Mouse (Mus musculus): ENCODE data around the gene U2af2. TPM values are rescaled to one million over a fixed set of nuclear protein-coding genes. Genes with fewer than 3 reads are reported as not detected.
A peak's percentile ranks its signal among the peaks of the same experiment; 100 is the strongest.

U2af2 gene
- polyA plus RNA-seq, 1 experiment from 2014 or later: 222 TPM

DNA sequence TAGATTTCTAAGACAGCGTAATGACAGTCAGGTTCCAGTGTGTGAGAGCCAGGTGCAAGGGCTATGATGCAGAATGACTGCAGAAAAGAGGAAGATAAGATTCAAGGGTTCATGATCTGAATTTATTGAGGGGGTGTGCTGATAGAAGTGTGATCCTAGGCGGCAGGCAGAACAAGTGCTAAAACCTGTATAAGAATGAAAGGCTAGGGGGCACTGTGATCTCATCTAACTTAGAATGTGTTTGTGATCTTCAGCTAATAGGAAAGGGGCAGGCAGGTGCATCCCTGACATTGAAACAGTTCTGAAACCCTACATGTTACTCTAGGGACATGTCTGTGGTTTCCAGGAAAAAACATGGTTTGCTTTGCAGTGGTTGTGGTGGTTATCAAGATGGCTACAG, 15.8 kb upstream of the U2af2 start:
- Histone ChIP-seq H3K4me1 (replicated peaks; ENCODE audit: control insufficient read depth, insufficient read depth, low read length) (no peaks in the 10 kb centered on the region), H3K27me3 (ENCODE audit: control insufficient read depth, insufficient read depth, low read length) (no peaks in the 10 kb centered on the region), H3K27ac (ENCODE audit: low read depth, low read length) (no peak overlapping the region), H3K4me3 (ENCODE audit: low read depth, low read length) (no peak overlapping the region), H3K36me3 (ENCODE audit: control insufficient read depth, insufficient read depth, low read length) (no peaks in the 10 kb centered on the region), H3K4me2 (ENCODE audit: low read depth, low read length, severe bottlenecking) (no peak overlapping the region), H3K9me3 (ENCODE audit: control insufficient read depth, low read length) (no peaks in the 10 kb centered on the region), H3K9ac (ENCODE audit: low read length) (no peak overlapping the region)
- DNase-seq (ENCODE audit: low spot score): no peak
- 72% methylated on average over 2 of the region's 2 CpGs for WGBS
- no peak for ATAC-seq (replicated peaks; ENCODE audit: low FRiP score)

DNA sequence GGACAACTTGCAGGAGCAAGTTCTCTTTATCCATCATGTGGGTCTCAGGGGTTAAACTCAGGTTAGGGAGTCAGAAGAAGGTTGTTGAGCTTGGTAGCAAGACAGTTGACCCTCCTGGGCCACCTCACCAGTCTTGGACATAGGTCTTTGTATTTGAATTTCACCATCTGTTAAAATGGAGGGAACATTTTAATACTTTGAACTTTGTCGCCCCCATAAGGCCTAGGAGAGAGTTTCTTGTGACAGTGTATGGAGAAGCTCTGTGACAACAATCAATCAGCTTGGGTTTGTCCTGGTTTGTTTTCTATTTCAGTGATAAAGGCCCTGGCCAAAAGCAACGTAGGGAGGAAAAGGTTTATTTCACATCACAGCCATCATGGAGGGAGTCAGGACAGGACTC, 14.6 kb upstream of the U2af2 start:
- no peak for ATAC-seq (replicated peaks; ENCODE audit: low FRiP score)
- no peaks in the 10 kb centered on the region for H3K9me3 ChIP-seq (ENCODE audit: control insufficient read depth, low read length)
- no peak overlapping the region for H3K27ac ChIP-seq (ENCODE audit: low read depth, low read length)
- H3K9ac ChIP-seq (ENCODE audit: low read length): no peak overlapping the region
- no peaks in the 10 kb centered on the region for H3K36me3 ChIP-seq (ENCODE audit: control insufficient read depth, insufficient read depth, low read length)
- peaks cover 3% of the 10 kb centered on the region; the same call in 1 of the 2 replicates for H3K27me3 ChIP-seq (ENCODE audit: control insufficient read depth, insufficient read depth, low read length)
- WGBS: 41% methylated on average over 2 of the region's 2 CpGs
- H3K4me2 ChIP-seq (ENCODE audit: low read depth, low read length, severe bottlenecking): no peak overlapping the region
- H3K4me1 ChIP-seq (replicated peaks; ENCODE audit: control insufficient read depth, insufficient read depth, low read length): peaks cover 4% of the 10 kb centered on the region
- no peak overlapping the region for H3K4me3 ChIP-seq (ENCODE audit: low read depth, low read length)
- no peak for DNase-seq (ENCODE audit: low spot score)

DNA sequence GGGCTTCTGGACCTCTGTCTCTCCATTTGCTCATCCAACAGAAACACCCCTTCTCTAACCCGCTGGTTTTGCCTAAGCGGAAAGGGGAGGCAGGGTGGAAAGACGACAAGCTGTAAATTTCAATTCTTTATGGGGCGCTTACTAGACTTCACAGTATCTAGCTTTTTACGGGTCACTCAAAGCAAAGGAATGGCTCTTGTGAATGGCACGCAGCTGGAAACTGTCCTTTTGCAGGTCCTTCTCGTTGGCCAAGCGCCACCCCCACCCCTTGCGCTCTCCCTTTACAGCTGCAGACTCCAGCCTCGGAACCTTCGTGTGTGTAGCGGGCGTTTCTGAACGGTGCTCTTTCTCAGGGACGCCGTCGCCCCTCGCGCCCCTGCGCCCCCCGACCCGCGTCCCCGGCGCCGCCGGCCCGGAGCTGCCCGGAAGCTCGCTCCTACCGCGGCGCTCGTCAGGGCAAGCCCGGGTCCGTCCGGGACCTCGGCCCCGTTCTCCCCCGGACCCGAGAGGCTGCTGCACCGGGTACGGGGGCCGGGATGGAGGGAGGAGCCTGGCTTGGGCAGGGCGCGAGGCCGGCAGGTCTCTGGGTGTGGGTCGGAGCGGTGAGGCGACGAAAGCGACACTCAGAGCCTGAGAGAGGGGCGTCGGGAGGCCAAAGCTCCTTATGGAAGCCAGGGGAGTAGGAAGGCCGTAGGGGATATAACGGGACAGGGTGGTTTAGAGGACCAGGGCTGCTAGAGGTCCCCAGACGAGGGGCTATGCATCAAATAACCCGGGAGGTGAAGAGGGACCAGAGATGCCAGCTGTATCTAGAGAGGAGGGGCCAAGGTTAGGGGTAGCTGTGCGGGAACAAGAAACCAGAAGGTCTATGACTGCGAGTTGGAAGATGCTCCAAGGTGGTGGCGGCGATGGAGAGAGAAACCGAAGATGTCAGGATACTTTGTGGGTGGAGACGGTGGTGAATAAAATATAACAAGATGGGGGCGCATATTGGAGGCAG, 10.4 kb upstream of the U2af2 start, which contains the start of gene Zfp580:
Gene Zfp580 (plus strand): TSS at position 346 of the 1,000 bp plus-strand sequence.
- Histone ChIP-seq H3K27ac (ENCODE audit: low read depth, low read length) (peak within 1 kb of the TSS; percentile 53), H3K9me3 (ENCODE audit: control insufficient read depth, low read length) (no peaks in the 10 kb centered on the region), H3K4me1 (replicated peaks; ENCODE audit: control insufficient read depth, insufficient read depth, low read length) (peaks cover 20% of the 10 kb centered on the region), H3K4me3 (ENCODE audit: low read depth, low read length) (peak within 1 kb of the TSS; percentile 77), H3K27me3 (ENCODE audit: control insufficient read depth, insufficient read depth, low read length) (peaks cover 43% of the 10 kb centered on the region), H3K36me3 (ENCODE audit: control insufficient read depth, insufficient read depth, low read length) (no peaks in the 10 kb centered on the region), H3K9ac (ENCODE audit: low read length) (peak within 1 kb of the TSS; percentile 92), H3K4me2 (ENCODE audit: low read depth, low read length, severe bottlenecking) (peak within 1 kb of the TSS; percentile 93)
- WGBS: 2% methylated on average over 65 of the region's 65 CpGs
- ATAC-seq (replicated peaks; ENCODE audit: low FRiP score): peak; percentile 84
- peak; percentile 92 for DNase-seq (ENCODE audit: low spot score)

DNA sequence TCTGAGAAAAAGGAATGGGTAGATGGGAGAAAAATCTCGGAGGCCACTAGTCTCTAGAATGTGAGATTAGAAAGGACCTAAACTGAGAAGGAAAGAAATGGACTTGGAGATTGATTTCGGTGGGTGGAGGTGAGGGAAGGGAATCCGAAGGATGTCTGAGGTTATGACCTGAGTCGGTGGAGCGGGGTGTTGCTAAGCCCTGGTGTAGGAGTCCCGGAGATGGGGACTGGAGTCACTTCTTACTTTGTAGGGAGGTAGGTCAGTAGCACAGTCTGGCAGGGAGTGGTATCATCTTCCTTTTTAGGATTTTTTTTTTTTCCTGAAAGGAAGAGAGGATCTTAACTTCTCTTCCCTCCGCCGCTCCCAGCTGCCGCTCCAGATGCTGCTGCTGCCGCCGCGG, 9.5 kb upstream of the U2af2 start:
- peaks cover 52% of the 10 kb centered on the region for H3K27me3 ChIP-seq (ENCODE audit: control insufficient read depth, insufficient read depth, low read length)
- ATAC-seq (replicated peaks; ENCODE audit: low FRiP score) (no peak), DNase-seq (ENCODE audit: low spot score) (no peak)
- H3K9ac ChIP-seq (ENCODE audit: low read length): peak overlapping the region; percentile 92
- H3K4me2 ChIP-seq (ENCODE audit: low read depth, low read length, severe bottlenecking): peak overlapping the region; percentile 93
- H3K27ac ChIP-seq (ENCODE audit: low read depth, low read length): no peak overlapping the region
- peaks cover 26% of the 10 kb centered on the region for H3K4me1 ChIP-seq (replicated peaks; ENCODE audit: control insufficient read depth, insufficient read depth, low read length)
- peak overlapping the region; percentile 77 for H3K4me3 ChIP-seq (ENCODE audit: low read depth, low read length)
- WGBS: 5% methylated on average over 9 of the region's 12 CpGs
- no peaks in the 10 kb centered on the region for H3K9me3 ChIP-seq (ENCODE audit: control insufficient read depth, low read length)
- H3K36me3 ChIP-seq (ENCODE audit: control insufficient read depth, insufficient read depth, low read length): no peaks in the 10 kb centered on the region

DNA sequence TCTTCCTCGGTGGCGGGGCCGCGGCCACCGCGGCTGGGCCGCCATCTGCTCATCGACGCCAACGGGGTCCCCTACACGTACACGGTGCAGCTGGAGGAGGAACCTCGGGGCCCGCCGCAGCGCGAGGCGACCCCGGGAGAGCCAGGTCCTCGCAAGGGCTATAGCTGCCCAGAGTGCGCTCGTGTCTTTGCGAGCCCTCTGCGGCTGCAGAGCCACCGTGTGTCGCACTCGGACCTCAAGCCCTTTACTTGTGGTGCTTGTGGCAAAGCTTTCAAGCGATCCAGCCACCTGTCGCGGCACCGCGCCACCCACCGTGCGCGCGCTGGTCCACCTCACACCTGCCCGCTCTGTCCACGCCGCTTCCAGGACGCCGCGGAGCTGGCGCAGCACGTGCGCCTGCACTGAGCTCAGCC, 9.0 kb upstream of the U2af2 start:
- Histone ChIP-seq H3K9ac (ENCODE audit: low read length) (peak overlapping the region; percentile 49), H3K4me3 (ENCODE audit: low read depth, low read length) (peak overlapping the region; percentile 77), H3K9me3 (ENCODE audit: control insufficient read depth, low read length) (no peaks in the 10 kb centered on the region), H3K4me1 (replicated peaks; ENCODE audit: control insufficient read depth, insufficient read depth, low read length) (peaks cover 26% of the 10 kb centered on the region), H3K27ac (ENCODE audit: low read depth, low read length) (no peak overlapping the region), H3K4me2 (ENCODE audit: low read depth, low read length, severe bottlenecking) (peak overlapping the region; percentile 93), H3K27me3 (ENCODE audit: control insufficient read depth, insufficient read depth, low read length) (peaks cover 54% of the 10 kb centered on the region), H3K36me3 (ENCODE audit: control insufficient read depth, insufficient read depth, low read length) (no peaks in the 10 kb centered on the region)
- ATAC-seq (replicated peaks; ENCODE audit: low FRiP score) (no peak), DNase-seq (ENCODE audit: low spot score) (no peak)
- 2% methylated on average over 41 of the region's 45 CpGs for WGBS

DNA sequence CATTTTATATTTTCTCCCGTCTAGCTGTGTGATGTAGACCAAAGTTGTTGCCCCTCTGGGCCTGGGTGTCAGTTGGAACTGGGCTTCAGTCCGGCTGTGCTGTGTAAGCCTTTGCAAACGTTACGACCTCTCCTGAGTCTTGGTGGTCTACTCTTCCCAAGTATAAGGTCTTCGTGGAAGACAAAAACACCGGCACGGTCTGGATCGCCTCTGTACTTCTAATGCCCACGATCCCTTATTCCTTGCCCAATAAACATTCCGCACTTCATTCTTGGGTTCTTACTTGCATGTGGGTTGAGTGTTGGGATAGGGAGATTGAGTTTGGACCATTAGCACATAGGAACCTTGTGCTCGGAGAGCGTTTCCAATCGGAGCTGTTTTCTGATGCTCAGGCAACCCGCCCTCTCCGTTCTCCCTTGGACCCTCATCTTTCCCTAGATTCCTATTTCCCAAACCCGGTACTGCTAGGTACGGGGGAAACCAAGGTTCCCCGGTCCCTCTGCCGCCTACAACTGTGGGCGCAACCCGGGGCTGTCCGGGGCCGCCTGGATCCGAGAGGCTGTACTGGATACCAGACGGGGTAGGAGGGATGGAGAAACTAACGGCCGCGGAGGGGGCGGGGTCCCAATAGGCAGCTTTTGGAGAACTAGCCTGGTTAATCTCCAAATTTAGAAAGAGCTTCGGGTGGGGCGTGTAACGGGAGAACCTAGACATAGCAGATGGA, 8.3 kb upstream of the U2af2 start:
- DNase-seq (ENCODE audit: low spot score) (no peak), ATAC-seq (replicated peaks; ENCODE audit: low FRiP score) (no peak)
- no peaks in the 10 kb centered on the region for H3K9me3 ChIP-seq (ENCODE audit: control insufficient read depth, low read length)
- H3K4me1 ChIP-seq (replicated peaks; ENCODE audit: control insufficient read depth, insufficient read depth, low read length): peaks cover 26% of the 10 kb centered on the region
- peaks cover 59% of the 10 kb centered on the region for H3K27me3 ChIP-seq (ENCODE audit: control insufficient read depth, insufficient read depth, low read length)
- peak overlapping the region; percentile 77 for H3K4me3 ChIP-seq (ENCODE audit: low read depth, low read length)
- H3K36me3 ChIP-seq (ENCODE audit: control insufficient read depth, insufficient read depth, low read length): no peaks in the 10 kb centered on the region
- WGBS: 8% methylated on average over 32 of the region's 32 CpGs
- no peak overlapping the region for H3K27ac ChIP-seq (ENCODE audit: low read depth, low read length)
- peak overlapping the region; percentile 49 for H3K9ac ChIP-seq (ENCODE audit: low read length)
- H3K4me2 ChIP-seq (ENCODE audit: low read depth, low read length, severe bottlenecking): peak overlapping the region; percentile 93

DNA sequence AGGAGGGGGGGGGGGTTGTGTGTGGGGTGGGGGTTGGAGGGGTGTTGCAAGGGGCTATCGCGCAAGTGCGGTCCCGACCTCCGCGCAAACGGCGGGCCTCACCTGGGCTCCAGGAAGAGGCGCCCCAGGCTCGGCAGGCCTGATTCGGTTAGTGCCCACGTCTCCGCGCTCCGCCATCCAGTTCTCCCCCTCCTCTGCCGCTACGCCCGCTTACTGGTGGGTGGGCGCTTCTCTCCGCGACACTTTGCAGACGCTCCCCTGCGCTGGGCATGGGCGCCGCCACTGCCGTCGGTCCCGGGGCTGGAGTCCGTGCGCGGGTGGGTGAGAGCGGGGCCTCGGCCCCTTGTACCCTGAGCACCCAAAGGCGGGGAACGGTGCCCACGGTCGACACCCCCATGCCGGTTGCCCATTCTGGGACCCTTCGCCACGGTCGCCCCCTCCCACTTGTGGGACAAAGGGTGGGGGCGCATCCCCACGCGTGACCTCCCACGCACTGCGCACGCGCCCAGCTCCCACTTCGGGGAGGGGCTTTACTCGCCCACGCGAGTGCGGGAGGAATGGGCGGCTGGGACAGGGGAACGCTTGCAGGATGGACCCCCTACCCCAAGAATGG, 5.2 kb upstream of the U2af2 start:
- ATAC-seq (replicated peaks; ENCODE audit: low FRiP score): no peak
- Histone ChIP-seq H3K4me1 (replicated peaks; ENCODE audit: control insufficient read depth, insufficient read depth, low read length) (peaks cover 33% of the 10 kb centered on the region), H3K4me2 (ENCODE audit: low read depth, low read length, severe bottlenecking) (peak overlapping the region; percentile 70), H3K9me3 (ENCODE audit: control insufficient read depth, low read length) (no peaks in the 10 kb centered on the region), H3K4me3 (ENCODE audit: low read depth, low read length) (peak overlapping the region; percentile 38), H3K27me3 (ENCODE audit: control insufficient read depth, insufficient read depth, low read length) (peaks cover 59% of the 10 kb centered on the region), H3K36me3 (ENCODE audit: control insufficient read depth, insufficient read depth, low read length) (no peaks in the 10 kb centered on the region), H3K9ac (ENCODE audit: low read length) (peak overlapping the region; percentile 62), H3K27ac (ENCODE audit: low read depth, low read length) (no peak overlapping the region)
- 3% methylated on average over 54 of the region's 55 CpGs for WGBS
- peak; percentile 69 for DNase-seq (ENCODE audit: low spot score)

DNA sequence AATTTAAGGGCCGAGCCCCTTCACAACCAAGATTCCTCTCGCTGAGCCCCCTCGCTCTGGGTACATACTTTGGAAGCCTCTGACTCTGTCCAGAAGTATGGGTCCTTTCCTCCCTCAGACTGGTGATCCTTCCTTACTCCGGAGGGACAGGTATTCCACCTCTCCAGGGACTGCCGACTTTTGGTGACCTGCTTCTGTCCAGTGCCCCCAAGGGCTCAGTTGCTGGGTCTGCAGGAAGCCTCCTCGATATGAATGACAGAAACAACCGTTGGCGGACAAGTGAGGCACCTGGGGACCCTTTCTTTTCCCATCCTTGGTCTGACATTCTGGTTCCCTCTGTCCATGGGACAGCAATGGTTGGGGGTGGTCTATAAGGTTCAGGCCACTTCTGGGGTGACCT, 4.6 kb upstream of the U2af2 start:
- Histone ChIP-seq H3K27me3 (ENCODE audit: control insufficient read depth, insufficient read depth, low read length) (peaks cover 56% of the 10 kb centered on the region), H3K36me3 (ENCODE audit: control insufficient read depth, insufficient read depth, low read length) (no peaks in the 10 kb centered on the region), H3K9ac (ENCODE audit: low read length) (no peak overlapping the region), H3K4me1 (replicated peaks; ENCODE audit: control insufficient read depth, insufficient read depth, low read length) (peaks cover 29% of the 10 kb centered on the region), H3K9me3 (ENCODE audit: control insufficient read depth, low read length) (no peaks in the 10 kb centered on the region), H3K27ac (ENCODE audit: low read depth, low read length) (no peak overlapping the region), H3K4me3 (ENCODE audit: low read depth, low read length) (peak overlapping the region; percentile 38; the same call in 1 of the 2 replicates), H3K4me2 (ENCODE audit: low read depth, low read length, severe bottlenecking) (peak overlapping the region; percentile 70; the same call in 1 of the 2 replicates)
- 34% methylated on average over 8 of the region's 8 CpGs for WGBS
- ATAC-seq (replicated peaks; ENCODE audit: low FRiP score) (no peak), DNase-seq (ENCODE audit: low spot score) (no peak)

Data from forebrain, embryonic 11.5 days (tissue).